Mouse (Mus musculus) adrenal gland, postnatal 10 days (tissue): ENCODE measurements around the gene G6pd2. TPM values are rescaled to one million over a fixed set of nuclear protein-coding genes. Genes with fewer than 3 reads are reported as not detected.

ENCODE experiments used
- DNase-seq: peaks from one replicate; pipeline ENCODE4 v3.0.0; 2021; ENCODE audit warnings: mixed read lengths
- long read RNA-seq, 2 experiments: library from polyadenylated mRNA; stranded (forward); transcript quantifications; one replicate each; pipeline ENCODE4 v2.0.0; 2021
- total RNA-seq, 2 experiments: library from RNA; stranded (reverse); gene quantifications; 2 replicates each; pipeline ENCODE4 v1.2.3; 2021

Gene G6pd2
- under 1 TPM in 1 of 2 experiments, not detected in 1; 0.15 TPM for total RNA-seq
- long read RNA-seq, experiment 1: 0 reads
- long read RNA-seq, experiment 2: 0 reads

DNA sequence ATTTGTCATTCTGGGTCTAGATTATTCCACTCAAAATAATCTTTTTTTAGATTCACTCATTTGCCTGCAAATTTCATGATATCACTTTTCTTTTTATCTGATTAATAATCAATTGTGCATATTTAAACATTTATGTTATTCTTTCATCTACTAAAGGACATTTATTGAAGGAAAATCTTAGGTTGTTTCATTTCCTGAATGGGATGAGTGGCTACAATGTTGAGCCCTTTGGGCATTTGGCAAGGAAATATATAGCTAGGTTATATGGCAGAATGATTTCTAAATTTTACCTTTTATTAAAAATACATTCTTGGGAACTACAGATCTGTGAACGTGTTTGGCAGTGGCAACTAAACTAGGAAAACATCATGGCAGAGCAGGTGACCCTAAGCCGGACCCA, at the start of gene G6pd2:
TSS of gene G6pd2 (plus strand) at position 301 of the 400 bp plus-strand sequence.
- no peak for DNase-seq

- DNase-seq: no peak
Measured at GRCm38 (mm10) chr5:61764214-61764613, 44.4 kb upstream of the G6pd2 start.

DNA sequence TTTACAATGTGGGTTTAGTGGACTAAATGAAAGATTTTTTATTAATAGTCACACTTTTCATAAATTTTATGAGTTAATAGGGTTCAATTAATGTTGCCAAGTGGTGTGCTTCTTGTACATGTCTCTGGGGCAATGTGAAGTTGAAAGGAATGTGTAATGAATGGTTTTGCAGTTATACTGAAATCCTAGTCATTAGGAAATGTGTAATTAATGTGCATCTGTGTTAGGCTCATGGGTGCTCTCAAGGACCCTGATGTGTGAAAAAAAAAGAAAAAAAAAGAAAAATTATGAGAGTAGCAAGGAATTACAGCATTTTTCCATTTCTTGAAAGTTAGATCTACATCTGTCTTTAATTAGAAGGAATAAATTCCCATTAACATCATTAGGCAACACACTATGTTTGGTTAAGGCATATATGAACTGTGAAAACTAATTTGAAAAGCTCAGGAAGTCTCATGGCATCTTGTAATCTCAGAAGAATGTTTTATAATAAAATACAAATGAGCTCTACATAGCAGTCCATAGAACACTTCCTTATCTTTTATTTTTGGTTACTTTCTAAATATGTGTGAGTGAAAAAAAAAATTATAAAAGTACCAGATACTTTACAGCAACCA, 24.4 kb downstream of the G6pd2 start:
- DNase-seq: no peak

GRCm38 (mm10) chr5:61843891-61844290, 35.3 kb downstream of the G6pd2 start:
- no peak for DNase-seq
